ENCODE assay signal across 30 mouse cellular contexts in the genomic region with DNA sequence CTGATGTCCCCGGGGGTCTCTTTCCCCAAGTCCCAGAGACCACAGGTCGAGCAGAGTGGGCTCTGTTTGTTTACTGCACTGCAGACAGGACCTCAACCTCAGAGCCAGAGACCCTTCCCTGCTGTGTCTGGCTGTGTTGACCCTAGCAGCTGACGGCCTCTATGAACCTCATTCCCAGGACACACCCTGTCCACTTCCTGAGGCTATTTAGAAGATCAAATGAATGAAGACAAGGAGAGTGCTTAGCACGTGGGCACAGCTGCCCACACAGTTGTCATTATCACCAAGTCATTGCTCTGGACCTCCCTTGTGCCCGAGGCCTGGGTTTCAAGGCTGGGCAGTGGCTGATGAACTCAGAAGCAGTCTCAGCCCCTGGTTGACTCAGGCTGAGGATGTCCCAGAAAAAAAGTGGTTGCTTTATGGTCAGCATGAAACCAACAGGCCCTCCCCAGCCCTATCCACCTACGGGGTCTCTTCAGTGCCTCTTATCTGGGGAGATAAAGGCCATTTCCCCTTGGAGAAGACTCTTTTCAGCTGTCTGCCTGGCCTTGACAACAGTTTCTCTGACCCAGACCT. TPM values are rescaled to one million over a fixed set of nuclear protein-coding genes. Genes with fewer than 3 reads are reported as not detected.
DNase-seq lines count a peak whose midpoint lies in the region; ATAC-seq lines count a peak whose summit lies in the region.
"Had no signal": no experiment of that assay in that cellular context is flagged by ENCODE, and none has a peak within 500 bp of the region (broad histone marks: within the 10 kb centered on the region; RNA-seq: fewer than 3 reads in every experiment).

No protein-coding gene starts in this region.

- 62% methylated on average over 6 of the region's 6 CpGs for WGBS in midbrain, embryonic 11.5 days
- 67% methylated on average over 6 of the region's 6 CpGs for WGBS in midbrain, embryonic 10.5 days

- peak; percentile 54 to 71 for DNase-seq in adrenal gland, adult (ENCODE audit: inconsistent age in 2 of 2, low spot score in 1 of 2)
- no peak for DNase-seq in adrenal gland, postnatal 4 days (ENCODE audit: low spot score in 2 of 2)
- peak; percentile 40 to 51 for DNase-seq in adrenal gland, postnatal 36 days
- no peak for DNase-seq in adrenal gland, postnatal 25 days
- DNase-seq in midbrain, embryonic 11.5 days (ENCODE audit: low spot score, missing footprints) = peak; percentile 71
- no peak for DNase-seq in midbrain, embryonic 10.5 days (ENCODE audit: low spot score)
- DNase-seq: cerebellum, adult 11-12 months; cerebellum, adult 8-10 months; cerebellum, postnatal 10 days; cerebellum, postnatal 36 days; embryo, embryonic 11 days; forebrain, postnatal 0 days; gastrocnemius, postnatal 25 days; heart, adult 18-20 months; kidney, adult 2 months had no signal

- no peak for ATAC-seq in midbrain, embryonic 11.5 days (ENCODE audit: low FRiP score)
- ATAC-seq: forebrain, embryonic 14.5 days; forebrain, postnatal 0 days; intestine, postnatal 0 days; Patski had no signal

- H3K36me3 ChIP-seq in midbrain, embryonic 11.5 days (ENCODE audit: control insufficient read depth, insufficient read depth, low read length) = no peaks in the 10 kb centered on the region
- no peaks in the 10 kb centered on the region for H3K36me3 ChIP-seq in midbrain, embryonic 10.5 days
- H3K36me3 ChIP-seq: embryonic facial prominence, embryonic 10.5 days; embryonic facial prominence, embryonic 13.5 days; G1E; hindbrain, embryonic 12.5 days; hindbrain, embryonic 15.5 days had no signal

- no peak overlapping the region for H3K27ac ChIP-seq in midbrain, embryonic 11.5 days (ENCODE audit: low read depth, low read length)
- no peak overlapping the region for H3K27ac ChIP-seq in midbrain, embryonic 10.5 days (replicated peaks)
- H3K27ac ChIP-seq: embryonic facial prominence, embryonic 10.5 days; embryonic facial prominence, embryonic 13.5 days; hindbrain, embryonic 12.5 days; hindbrain, embryonic 15.5 days had no signal

- peaks cover 4% of the 10 kb centered on the region for H3K27me3 ChIP-seq in midbrain, embryonic 11.5 days (ENCODE audit: control insufficient read depth, insufficient read depth, low read length)
- peaks cover 39% of the 10 kb centered on the region for H3K27me3 ChIP-seq in midbrain, embryonic 10.5 days (ENCODE audit: low read depth, poor library complexity, severe bottlenecking)
- H3K27me3 ChIP-seq: hindbrain, embryonic 15.5 days; Patski had no signal

- H3K9me3 ChIP-seq in midbrain, embryonic 11.5 days (ENCODE audit: control insufficient read depth, low read length) = no peaks in the 10 kb centered on the region
- H3K9me3 ChIP-seq in midbrain, embryonic 10.5 days (replicated peaks) = no peaks in the 10 kb centered on the region
- H3K9me3 ChIP-seq: embryonic facial prominence, embryonic 10.5 days; embryonic facial prominence, embryonic 13.5 days; hindbrain, embryonic 12.5 days; hindbrain, embryonic 15.5 days had no signal

- H3K4me1 ChIP-seq in midbrain, embryonic 11.5 days (ENCODE audit: control insufficient read depth, insufficient read depth, low read length) = no peaks in the 10 kb centered on the region
- H3K4me1 ChIP-seq in midbrain, embryonic 10.5 days = peaks cover 11% of the 10 kb centered on the region

- no peak overlapping the region for H3K4me3 ChIP-seq in midbrain, embryonic 11.5 days (ENCODE audit: low read depth, low read length)
- H3K4me3 ChIP-seq in midbrain, embryonic 10.5 days = no peak overlapping the region
- H3K4me3 ChIP-seq: embryonic facial prominence, embryonic 10.5 days; embryonic facial prominence, embryonic 13.5 days; erythroblast, embryonic 14.5 days; hindbrain, embryonic 12.5 days; hindbrain, embryonic 15.5 days had no signal

- H3K9ac ChIP-seq in midbrain, embryonic 11.5 days (ENCODE audit: low read length) = no peak overlapping the region
- H3K9ac ChIP-seq: embryonic facial prominence, embryonic 13.5 days; forebrain, postnatal 0 days; hindbrain, embryonic 12.5 days; hindbrain, embryonic 15.5 days had no signal

- H3K4me2 ChIP-seq in midbrain, embryonic 11.5 days = no peak overlapping the region
- H3K4me2 ChIP-seq: embryonic facial prominence, embryonic 13.5 days; heart, embryonic 11.5 days; hindbrain, embryonic 12.5 days; hindbrain, embryonic 15.5 days had no signal

RNA-seq across cellular contexts. Expression of gene Edn2, which starts 10.6 kb away (rescaled TPM):
- not detected for total RNA-seq in adrenal gland, postnatal 4 days (2021)
- total RNA-seq in adrenal gland, postnatal 36 days (2021) = not detected
- not detected in 2 replicates for total RNA-seq in adrenal gland, postnatal 25 days (2021)
- polyA plus RNA-seq in midbrain, embryonic 11.5 days (2014; fragmentation: Nextera tagmentation; extraction: Ambion mirVana) = not detected in 2 replicates
- polyA plus RNA-seq in midbrain, embryonic 10.5 days (2016; fragmentation: Nextera tagmentation; extraction: Ambion mirVana) = not detected in 2 replicates
- total RNA-seq: CH12.LX; forebrain, postnatal 0 days; G1E; gastrocnemius, adult 8-10 months; gastrocnemius, postnatal 25 days; heart, adult 18-20 months; heart, postnatal 25 days; hematopoietic stem cell, adult 5-6 weeks had no signal
- polyA plus RNA-seq: brain, embryonic 14.5 days; embryonic facial prominence, embryonic 10.5 days; erythroblast, embryonic 14.5 days; G1E; hindbrain, embryonic 12.5 days; kidney, adult 2 months; Patski had no signal

Comparison
In these comparisons a context has a peak if more than half of its experiments do, and no peak if none do; other contexts are left out.
1. DNase-seq: peak in adrenal gland, adult (2 of 2), adrenal gland, postnatal 36 days (2 of 2) and midbrain, embryonic 11.5 days (single experiment); none in adrenal gland, postnatal 4 days (0 of 2), adrenal gland, postnatal 25 days (single experiment) and midbrain, embryonic 10.5 days (single experiment).